Mouse (Mus musculus) bone marrow macrophage, adult 2 months (primary cell): ENCODE data around the gene St13. TPM values are rescaled to one million over a fixed set of nuclear protein-coding genes. Genes with fewer than 3 reads are reported as not detected.
A peak's percentile ranks its signal among the peaks of the same experiment; 100 is the strongest.
"Not testable (repeated sequence)": the region's sequence is repeated elsewhere in the genome, so short reads cannot be mapped to it uniquely, and the experiment has no call there.

Source experiments
- H3K27ac ChIP-seq: 2 replicates; pipeline ENCODE4 v1.5.1; 2012; ENCODE audit warnings: low read depth, low read length; ENCODE audit not compliant: insufficient read depth
- H3K4me1 ChIP-seq: 2 replicates; pipeline ENCODE4 v1.6.1; 2012; ENCODE audit warnings: low read length; ENCODE audit not compliant: control insufficient read depth, insufficient read depth
- H3K4me3 ChIP-seq: 2 replicates; pipeline ENCODE4 v1.5.1; 2012; ENCODE audit warnings: mild to moderate bottlenecking, low read length, moderate library complexity; ENCODE audit not compliant: insufficient read depth
- CTCF ChIP-seq: IDR thresholded peaks from 2 replicates; pipeline ENCODE4 v1.5.1; 2012; ENCODE audit warnings: low read depth, mild to moderate bottlenecking, low read length, moderate library complexity
- POLR2A ChIP-seq: IDR thresholded peaks from 2 replicates; pipeline ENCODE4 v1.6.1; 2012; ENCODE audit warnings: mild to moderate bottlenecking, low read depth, low read length, borderline replicate concordance
- polyA plus RNA-seq: library from polyadenylated mRNA; stranded (reverse); fragments of >200 nt; gene quantifications from 2 replicates; pipeline ENCODE4 v1.2.4, GENCODE M21; 2012; ENCODE audit not compliant: missing spikeins, insufficient read depth, insufficient read length

St13 gene
- polyA plus RNA-seq: 166 and 202 TPM in 2 replicates

- peak within 1 kb of the TSS; percentile 99 for H3K27ac ChIP-seq
- TF ChIP-seq CTCF (no peak), POLR2A (no peak)
- H3K4me1 ChIP-seq: peaks cover 19% of the 10 kb centered on the region
- peak within 1 kb of the TSS; percentile 97 for H3K4me3 ChIP-seq
Measured at GRCm38 (mm10) chr15:81399638-81400315, at the start of gene St13, which contains the start of gene Xpnpep3. Gene St13, minus strand, starts transcription at chr15:81400077. Gene Xpnpep3, plus strand, starts transcription at chr15:81400138.

- no peaks in the 10 kb centered on the region for H3K4me1 ChIP-seq
- no peak overlapping the region for H3K4me3 ChIP-seq
- no peak for TF ChIP-seq POLR2A
- no peak for TF ChIP-seq CTCF
- no peak overlapping the region for H3K27ac ChIP-seq
Measured at GRCm38 (mm10) chr15:81448463-81448862, 48.6 kb upstream of the St13 start.

GRCm38 (mm10) chr15:81439236-81439635 is 39.4 kb upstream of the St13 start:
- no peaks in the 10 kb centered on the region for H3K4me1 ChIP-seq
- TF ChIP-seq POLR2A (no peak), CTCF (no peak)
- no peak overlapping the region for H3K4me3 ChIP-seq
- H3K27ac ChIP-seq: no peak overlapping the region

- Histone ChIP-seq H3K4me3 (no peak overlapping the region), H3K4me1 (no peaks in the 10 kb centered on the region), H3K27ac (no peak overlapping the region)
- no peak for TF ChIP-seq CTCF
- no peak for TF ChIP-seq POLR2A
Measured at GRCm38 (mm10) chr15:81438345-81438744, 38.5 kb upstream of the St13 start.

GRCm38 (mm10) chr15:81431195-81431594 is 31.3 kb upstream of the St13 start:
- no peak overlapping the region for H3K4me3 ChIP-seq
- 0 out of 2 replicates have a peak, but pooled peaks cover 2% of the 10 kb centered on the region for H3K4me1 ChIP-seq
- TF ChIP-seq POLR2A (no peak), CTCF (no peak)
- no peak overlapping the region for H3K27ac ChIP-seq

- Histone ChIP-seq H3K4me1 (0 out of 2 replicates have a peak, but pooled peaks cover 2% of the 10 kb centered on the region), H3K27ac (no peak overlapping the region), H3K4me3 (no peak overlapping the region)
- TF ChIP-seq CTCF (no peak), POLR2A (no peak)
Measured at GRCm38 (mm10) chr15:81427947-81428346, 28.1 kb upstream of the St13 start.

- TF ChIP-seq POLR2A (no peak), CTCF (no peak)
- Histone ChIP-seq H3K4me3 (no peak overlapping the region), H3K4me1 (peaks cover 10% of the 10 kb centered on the region), H3K27ac (no peak overlapping the region)
Measured at GRCm38 (mm10) chr15:81425311-81425710, 25.4 kb upstream of the St13 start.

GRCm38 (mm10) chr15:81422156-81422681 is 22.3 kb upstream of the St13 start:
- Histone ChIP-seq H3K4me1 (peaks cover 10% of the 10 kb centered on the region), H3K4me3 (no peak overlapping the region), H3K27ac (peak overlapping the region; percentile 23; the same call in 1 of the 2 replicates)
- TF ChIP-seq CTCF: no peak
- TF ChIP-seq POLR2A: no peak

GRCm38 (mm10) chr15:81421454-81421853 is 21.6 kb upstream of the St13 start:
- H3K4me3 ChIP-seq: no peak overlapping the region
- peaks cover 10% of the 10 kb centered on the region for H3K4me1 ChIP-seq
- peak overlapping the region; percentile 86 for H3K27ac ChIP-seq
- no peak for TF ChIP-seq CTCF
- TF ChIP-seq POLR2A: no peak

- Histone ChIP-seq H3K4me3 (no peak overlapping the region), H3K4me1 (peaks cover 10% of the 10 kb centered on the region), H3K27ac (no peak overlapping the region)
- TF ChIP-seq POLR2A (no peak), CTCF (no peak)
Measured at GRCm38 (mm10) chr15:81418065-81418464, 18.2 kb upstream of the St13 start.

GRCm38 (mm10) chr15:81416763-81417310 is 17.0 kb upstream of the St13 start:
- not testable (repeated sequence) for H3K4me1 ChIP-seq, H3K4me3 ChIP-seq, H3K27ac ChIP-seq
